Mouse (Mus musculus) liver, embryonic 11.5 days (tissue): ENCODE data around the gene Krtcap2. TPM values are rescaled to one million over a fixed set of nuclear protein-coding genes. Genes with fewer than 3 reads are reported as not detected.
A peak's percentile ranks its signal among the peaks of the same experiment; 100 is the strongest.

Experiments
- ATAC-seq: fragments of 200-750 bp; cut with Nextera tagmentation; replicated peaks from 2 replicates; pipeline ENCODE4 v1.8.0; 2017; ENCODE audit warnings: moderate number of reproducible peaks, mild to moderate bottlenecking, moderate TSS enrichment, moderate library complexity; ENCODE audit not compliant: low FRiP score
- DNase-seq: peaks from one replicate; pipeline ENCODE4 v3.0.0-alpha.2; 2017; ENCODE audit warnings: low spot score
- H3K27ac ChIP-seq: fragments of 300-500 bp; sonication (generic); 2 replicates; pipeline ENCODE4 v1.5.1; 2014; ENCODE audit warnings: mild to moderate bottlenecking, low read depth, low read length, control low read depth
- H3K27me3 ChIP-seq: fragments of 300-500 bp; sonication (generic); replicated peaks from 2 replicates; pipeline ENCODE4 v1.6.1; 2014; ENCODE audit warnings: low read length, mixed read lengths; ENCODE audit not compliant: control insufficient read depth, insufficient read depth
- H3K36me3 ChIP-seq: fragments of 300-500 bp; sonication (generic); 2 replicates; pipeline ENCODE4 v1.6.1; 2014; ENCODE audit warnings: mild to moderate bottlenecking, low read length, moderate library complexity, mixed read lengths; ENCODE audit not compliant: control insufficient read depth, insufficient read depth
- H3K4me1 ChIP-seq: fragments of 300-500 bp; sonication (generic); replicated peaks from 2 replicates; pipeline ENCODE4 v1.6.1; 2014; ENCODE audit warnings: low read length, mixed read lengths; ENCODE audit not compliant: control insufficient read depth, insufficient read depth
- H3K4me2 ChIP-seq: fragments of 300-500 bp; sonication (generic); 2 replicates; pipeline ENCODE4 v1.6.1; 2014; ENCODE audit warnings: mild to moderate bottlenecking, control low read depth, moderate library complexity
- H3K4me3 ChIP-seq: fragments of 300-500 bp; sonication (generic); 2 replicates; pipeline ENCODE4 v1.5.1; 2014; ENCODE audit warnings: low read depth, low read length, control low read depth
- H3K9ac ChIP-seq: fragments of 300-500 bp; sonication (generic); 2 replicates; pipeline ENCODE4 v1.6.1; 2014; ENCODE audit warnings: low read depth, low read length, control low read depth
- H3K9me3 ChIP-seq: fragments of 300-500 bp; sonication (generic); 2 replicates; pipeline ENCODE4 v1.6.1; 2016; ENCODE audit warnings: low read length, inconsistent platforms, mixed read lengths; ENCODE audit not compliant: control insufficient read depth
- WGBS: fragments of 180-500 bp; shearing (Covaris S2); extraction: QIAGEN DNeasy Blood & Tissue Kit; methylation state at CpG from one replicate; pipeline ENCODE4 v1.1.7; 2014; 5-methylcytosine and 5-hydroxymethylcytosine counted together
- polyA plus RNA-seq: library from polyadenylated mRNA; unstranded; fragments of >200 nt; fragmentation: Nextera tagmentation; extraction: Ambion mirVana; gene quantifications from 2 replicates; pipeline ENCODE4 v1.2.1, GENCODE M21; 2014

Gene Krtcap2
- polyA plus RNA-seq, 1 experiment from 2014 or later: 251 TPM

DNA sequence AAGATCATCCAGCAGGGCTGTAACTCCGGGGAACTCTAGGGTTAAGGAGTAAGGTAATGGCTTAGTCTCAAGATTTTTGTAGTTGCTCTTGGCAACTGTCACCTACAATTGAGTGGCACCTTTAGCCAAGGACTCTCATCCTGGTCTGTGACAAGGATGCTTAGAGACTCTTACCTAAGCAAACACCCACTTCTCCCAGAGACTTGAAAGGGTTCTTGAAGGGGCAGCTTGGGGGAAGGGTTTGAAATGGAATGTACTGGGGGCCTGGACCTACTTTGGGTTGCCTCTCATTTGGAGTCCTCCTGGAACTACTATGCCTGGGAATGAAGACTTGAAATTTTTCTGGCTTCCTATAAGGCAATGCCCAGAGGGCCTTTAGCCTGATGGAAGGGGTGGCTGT is 27.5 kb upstream of the Krtcap2 start:
- Histone ChIP-seq H3K4me1 (peaks cover 18% of the 10 kb centered on the region), H3K9ac (no peak overlapping the region), H3K9me3 (no peaks in the 10 kb centered on the region), H3K27me3 (no peaks in the 10 kb centered on the region; the same call in 1 of the 2 replicates), H3K36me3 (no peaks in the 10 kb centered on the region), H3K27ac (no peak overlapping the region), H3K4me2 (no peak overlapping the region), H3K4me3 (no peak overlapping the region)
- no peak for ATAC-seq
- WGBS: 78% methylated on average over 1 of the region's 1 CpGs
- no peak for DNase-seq

GRCm38 (mm10) chr3:89219546-89219945 is 26.2 kb upstream of the Krtcap2 start:
- WGBS: 29% methylated on average over 8 of the region's 8 CpGs
- no peaks in the 10 kb centered on the region; the same call in 1 of the 2 replicates for H3K27me3 ChIP-seq

GRCm38 (mm10) chr3:89221167-89221566 is 24.6 kb upstream of the Krtcap2 start:
- Histone ChIP-seq H3K4me1 (peaks cover 6% of the 10 kb centered on the region), H3K36me3 (no peaks in the 10 kb centered on the region), H3K9me3 (no peaks in the 10 kb centered on the region), H3K9ac (no peak overlapping the region), H3K4me3 (no peak overlapping the region), H3K27ac (no peak overlapping the region), H3K27me3 (peaks cover 13% of the 10 kb centered on the region), H3K4me2 (no peak overlapping the region)
- ATAC-seq (no peak), DNase-seq (no peak)
- WGBS: 76% methylated on average over 5 of the region's 5 CpGs

More at GRCm38 (mm10) chr3:89219546-89219945, 26.2 kb upstream of the Krtcap2 start:
- no peak overlapping the region for H3K4me3 ChIP-seq
- peaks cover 15% of the 10 kb centered on the region for H3K4me1 ChIP-seq
- H3K36me3 ChIP-seq: no peaks in the 10 kb centered on the region
- H3K9me3 ChIP-seq: no peaks in the 10 kb centered on the region
- no peak overlapping the region for H3K4me2 ChIP-seq
- H3K27ac ChIP-seq: 0 out of 2 replicates have a peak overlapping the region, but pooled peaks have one; percentile 16
- no peak overlapping the region for H3K9ac ChIP-seq
- no peak for ATAC-seq
- no peak for DNase-seq

DNA sequence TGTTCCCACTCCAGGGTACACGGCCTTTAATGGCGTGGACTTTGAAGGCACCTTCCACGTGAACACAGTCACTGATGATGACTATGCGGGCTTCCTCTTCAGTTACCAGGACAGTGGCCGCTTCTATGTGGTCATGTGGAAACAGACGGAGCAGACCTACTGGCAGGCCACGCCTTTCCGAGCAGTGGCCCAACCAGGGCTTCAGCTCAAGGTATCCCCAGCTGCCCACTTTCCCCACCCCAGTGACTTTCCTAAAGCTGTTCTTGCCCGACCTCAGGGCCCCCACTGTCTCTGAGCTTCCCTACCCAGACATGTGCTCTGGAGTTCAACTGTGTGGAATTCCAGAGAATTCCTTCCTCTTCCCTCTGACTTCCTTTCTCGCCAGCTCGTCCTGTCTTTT is 21.0 kb upstream of the Krtcap2 start:
- H3K4me2 ChIP-seq: no peak overlapping the region
- H3K4me1 ChIP-seq: peaks cover 27% of the 10 kb centered on the region
- no peak for DNase-seq
- H3K9me3 ChIP-seq: no peaks in the 10 kb centered on the region
- ATAC-seq: no peak
- H3K36me3 ChIP-seq: no peaks in the 10 kb centered on the region
- H3K27me3 ChIP-seq: peaks cover 37% of the 10 kb centered on the region
- no peak overlapping the region for H3K4me3 ChIP-seq
- no peak overlapping the region for H3K9ac ChIP-seq
- no peak overlapping the region for H3K27ac ChIP-seq
- 71% methylated on average over 11 of the region's 11 CpGs for WGBS

- Histone ChIP-seq H3K36me3 (no peaks in the 10 kb centered on the region), H3K27ac (no peak overlapping the region), H3K9me3 (no peaks in the 10 kb centered on the region), H3K27me3 (peaks cover 38% of the 10 kb centered on the region), H3K4me1 (peaks cover 27% of the 10 kb centered on the region), H3K4me2 (no peak overlapping the region), H3K4me3 (no peak overlapping the region), H3K9ac (no peak overlapping the region)
- 60% methylated on average over 12 of the region's 12 CpGs for WGBS
- DNase-seq (no peak), ATAC-seq (no peak)
Observed at GRCm38 (mm10) chr3:89225321-89225815, 20.4 kb upstream of the Krtcap2 start.

GRCm38 (mm10) chr3:89225918-89226317 is 19.8 kb upstream of the Krtcap2 start:
- Histone ChIP-seq H3K36me3 (no peaks in the 10 kb centered on the region), H3K4me2 (no peak overlapping the region), H3K27me3 (peaks cover 38% of the 10 kb centered on the region), H3K4me3 (no peak overlapping the region), H3K27ac (no peak overlapping the region), H3K9me3 (no peaks in the 10 kb centered on the region), H3K4me1 (peaks cover 27% of the 10 kb centered on the region), H3K9ac (no peak overlapping the region; the same call in 1 of the 2 replicates)
- DNase-seq: no peak
- ATAC-seq: no peak
- whole genome bisulfite sequencing: 41% methylated on average over 4 of the region's 4 CpGs

- no peak overlapping the region for H3K27ac ChIP-seq
- H3K4me1 ChIP-seq: peaks cover 27% of the 10 kb centered on the region
- no peak overlapping the region for H3K4me3 ChIP-seq
- H3K27me3 ChIP-seq: peaks cover 38% of the 10 kb centered on the region
- WGBS: 35% methylated on average over 11 of the region's 11 CpGs
- no peak for ATAC-seq
- no peak overlapping the region; the same call in 1 of the 2 replicates for H3K9ac ChIP-seq
- peak overlapping the region; percentile 69; the same call in 1 of the 2 replicates for H3K4me2 ChIP-seq
- no peak for DNase-seq
- H3K9me3 ChIP-seq: no peaks in the 10 kb centered on the region
- H3K36me3 ChIP-seq: no peaks in the 10 kb centered on the region
Observed at GRCm38 (mm10) chr3:89226361-89226760, 19.4 kb upstream of the Krtcap2 start.

GRCm38 (mm10) chr3:89226900-89227299 is 18.9 kb upstream of the Krtcap2 start, which contains the start of gene Mtx1:
Mtx1 (minus strand) TSS chr3:89227088.
- 10% methylated on average over 21 of the region's 21 CpGs for WGBS
- DNase-seq: no peak
- no peaks in the 10 kb centered on the region for H3K9me3 ChIP-seq
- H3K36me3 ChIP-seq: no peaks in the 10 kb centered on the region
- no peak for ATAC-seq
- no peak within 1 kb of the TSS for H3K27ac ChIP-seq
- peak within 1 kb of the TSS; percentile 9; the same call in 1 of the 2 replicates for H3K9ac ChIP-seq
- H3K4me1 ChIP-seq: peaks cover 27% of the 10 kb centered on the region
- H3K27me3 ChIP-seq: peaks cover 44% of the 10 kb centered on the region
- peak within 1 kb of the TSS; percentile 45 for H3K4me3 ChIP-seq
- H3K4me2 ChIP-seq: peak within 1 kb of the TSS; percentile 69
